Mouse (Mus musculus) neural tube, embryonic 11.5 days (tissue): ENCODE measurements around the gene Prdm16. TPM values are rescaled to one million over a fixed set of nuclear protein-coding genes. Genes with fewer than 3 reads are reported as not detected.

Source experiments
- ATAC-seq: fragments of 200-750 bp; cut with Nextera tagmentation; 2 replicates; pipeline ENCODE4 v1.8.0; 2017; ENCODE audit warnings: moderate number of reproducible peaks, mild to moderate bottlenecking, moderate TSS enrichment, moderate library complexity; ENCODE audit not compliant: insufficient read depth, low FRiP score, low TSS enrichment
- DNase-seq: peaks from one replicate; pipeline ENCODE4 v3.0.0-alpha.2; 2015; ENCODE audit warnings: low spot score
- H3K27ac ChIP-seq: fragments of 300-500 bp; sonication (generic); 2 replicates; pipeline ENCODE4 v1.5.1; 2014; ENCODE audit warnings: low read depth, mild to moderate bottlenecking, low read length
- H3K27me3 ChIP-seq: fragments of 300-500 bp; sonication (generic); 2 replicates; pipeline ENCODE4 v1.6.1; 2014; ENCODE audit warnings: mild to moderate bottlenecking, low read length, mixed read lengths; ENCODE audit not compliant: control insufficient read depth, insufficient read depth
- H3K36me3 ChIP-seq: fragments of 300-500 bp; sonication (generic); 2 replicates; pipeline ENCODE4 v1.6.1; 2014; ENCODE audit warnings: mild to moderate bottlenecking, low read length, moderate library complexity, mixed read lengths; ENCODE audit not compliant: control insufficient read depth, insufficient read depth
- H3K4me1 ChIP-seq: fragments of 300-500 bp; sonication (generic); 2 replicates; pipeline ENCODE4 v1.6.1; 2014; ENCODE audit warnings: low read length, mixed read lengths; ENCODE audit not compliant: control insufficient read depth, insufficient read depth
- H3K4me2 ChIP-seq: fragments of 300-500 bp; sonication (generic); 2 replicates; pipeline ENCODE4 v1.6.1; 2014; ENCODE audit warnings: low read depth, mild to moderate bottlenecking, moderate library complexity
- H3K4me3 ChIP-seq: fragments of 300-500 bp; sonication (generic); 2 replicates; pipeline ENCODE4 v1.5.1; 2014; ENCODE audit warnings: low read depth, low read length
- H3K9ac ChIP-seq: fragments of 300-500 bp; sonication (generic); 2 replicates; pipeline ENCODE4 v1.6.1; 2014; ENCODE audit warnings: mild to moderate bottlenecking, low read length
- H3K9me3 ChIP-seq: fragments of 300-500 bp; sonication (generic); 2 replicates; pipeline ENCODE4 v1.6.1; 2016; ENCODE audit warnings: low read length; ENCODE audit not compliant: control insufficient read depth
- WGBS: fragments of 180-500 bp; shearing (Covaris S2); extraction: QIAGEN DNeasy Blood & Tissue Kit; methylation state at CpG from one replicate; pipeline ENCODE4 v1.1.7; 2014; 5-methylcytosine and 5-hydroxymethylcytosine counted together
- polyA plus RNA-seq: library from polyadenylated mRNA; unstranded; fragments of >200 nt; fragmentation: Nextera tagmentation; extraction: Ambion mirVana; gene quantifications from 2 replicates; pipeline ENCODE4 v1.2.1, GENCODE M21; 2014

The Prdm16 gene
- polyA plus RNA-seq, 1 experiment from 2014 or later, result 10.9 TPM

GRCm38 (mm10) chr4:154402948-154403347 lies 233.7 kb downstream of the Prdm16 start:
- Histone ChIP-seq H3K27ac (no peak overlapping the region), H3K9me3 (no peaks in the 10 kb centered on the region), H3K4me1 (peaks cover 11% of the 10 kb centered on the region), H3K27me3 (no peaks in the 10 kb centered on the region), H3K36me3 (no peaks in the 10 kb centered on the region), H3K4me2 (no peak overlapping the region), H3K9ac (no peak overlapping the region), H3K4me3 (no peak overlapping the region)
- ATAC-seq (no peak), DNase-seq (no peak)
- 36% methylated on average over 4 of the region's 4 CpGs for WGBS

DNA sequence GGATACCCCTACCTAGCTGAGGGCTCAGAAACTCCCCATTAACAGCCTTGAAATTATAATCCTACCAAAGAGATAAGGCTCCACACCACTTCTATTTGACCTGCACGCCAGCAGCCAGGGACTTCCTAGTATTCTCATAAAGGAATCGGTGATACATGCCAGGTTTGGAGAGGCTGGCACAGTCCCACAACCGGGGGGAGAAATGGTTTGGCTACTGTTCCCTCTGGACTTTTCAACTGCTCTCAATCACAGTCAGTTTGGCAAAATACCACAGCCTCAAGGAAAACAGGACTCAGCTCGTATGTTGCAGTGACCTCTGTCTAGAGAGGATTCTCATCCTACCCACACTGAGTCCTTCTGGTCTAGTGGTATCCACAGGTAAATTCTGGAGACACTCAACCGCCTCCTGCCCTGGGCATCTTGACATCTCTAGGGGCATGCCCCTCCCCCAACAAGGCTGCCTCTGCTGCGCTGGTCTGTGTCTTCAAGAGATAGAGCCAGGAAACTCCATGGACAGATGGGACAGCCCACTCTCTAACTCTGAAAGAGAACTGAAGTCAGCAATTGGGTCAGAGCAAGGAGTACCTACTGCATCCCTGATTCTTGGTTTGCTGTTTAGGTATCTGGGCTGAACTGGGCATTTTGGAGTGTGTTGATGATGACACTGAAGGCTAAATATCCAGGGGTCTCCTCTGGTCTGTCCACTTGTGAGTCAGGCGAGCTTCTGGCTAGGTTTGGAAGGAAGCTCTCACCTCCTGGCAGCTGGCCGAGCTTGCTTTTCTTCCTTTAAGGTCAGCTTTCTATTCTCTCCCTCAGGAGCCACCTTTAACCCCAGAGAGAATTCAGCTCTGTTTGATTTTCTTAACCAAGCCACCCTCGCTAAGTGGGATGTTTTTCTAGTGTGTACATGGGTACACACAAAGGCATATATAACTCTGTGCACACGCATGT lies 234.4 kb downstream of the Prdm16 start:
- no peak overlapping the region for H3K9ac ChIP-seq
- H3K27ac ChIP-seq, result no peak overlapping the region
- H3K36me3 ChIP-seq, result no peaks in the 10 kb centered on the region
- H3K4me3 ChIP-seq, result no peak overlapping the region
- ATAC-seq, result no peak
- no peaks in the 10 kb centered on the region for H3K9me3 ChIP-seq
- DNase-seq, result no peak
- no peaks in the 10 kb centered on the region for H3K27me3 ChIP-seq
- 66% methylated on average over 10 of the region's 10 CpGs for WGBS
- H3K4me2 ChIP-seq, result no peak overlapping the region
- H3K4me1 ChIP-seq, result peaks cover 11% of the 10 kb centered on the region

- ATAC-seq (no peak), DNase-seq (no peak)
- 58% methylated on average over 5 of the region's 5 CpGs for WGBS
- Histone ChIP-seq H3K4me1 (peaks cover 11% of the 10 kb centered on the region), H3K27me3 (no peaks in the 10 kb centered on the region), H3K36me3 (no peaks in the 10 kb centered on the region), H3K4me2 (no peak overlapping the region), H3K9me3 (no peaks in the 10 kb centered on the region), H3K27ac (no peak overlapping the region), H3K9ac (no peak overlapping the region), H3K4me3 (no peak overlapping the region)
Observed at GRCm38 (mm10) chr4:154401379-154401778, 235.3 kb downstream of the Prdm16 start.

DNA sequence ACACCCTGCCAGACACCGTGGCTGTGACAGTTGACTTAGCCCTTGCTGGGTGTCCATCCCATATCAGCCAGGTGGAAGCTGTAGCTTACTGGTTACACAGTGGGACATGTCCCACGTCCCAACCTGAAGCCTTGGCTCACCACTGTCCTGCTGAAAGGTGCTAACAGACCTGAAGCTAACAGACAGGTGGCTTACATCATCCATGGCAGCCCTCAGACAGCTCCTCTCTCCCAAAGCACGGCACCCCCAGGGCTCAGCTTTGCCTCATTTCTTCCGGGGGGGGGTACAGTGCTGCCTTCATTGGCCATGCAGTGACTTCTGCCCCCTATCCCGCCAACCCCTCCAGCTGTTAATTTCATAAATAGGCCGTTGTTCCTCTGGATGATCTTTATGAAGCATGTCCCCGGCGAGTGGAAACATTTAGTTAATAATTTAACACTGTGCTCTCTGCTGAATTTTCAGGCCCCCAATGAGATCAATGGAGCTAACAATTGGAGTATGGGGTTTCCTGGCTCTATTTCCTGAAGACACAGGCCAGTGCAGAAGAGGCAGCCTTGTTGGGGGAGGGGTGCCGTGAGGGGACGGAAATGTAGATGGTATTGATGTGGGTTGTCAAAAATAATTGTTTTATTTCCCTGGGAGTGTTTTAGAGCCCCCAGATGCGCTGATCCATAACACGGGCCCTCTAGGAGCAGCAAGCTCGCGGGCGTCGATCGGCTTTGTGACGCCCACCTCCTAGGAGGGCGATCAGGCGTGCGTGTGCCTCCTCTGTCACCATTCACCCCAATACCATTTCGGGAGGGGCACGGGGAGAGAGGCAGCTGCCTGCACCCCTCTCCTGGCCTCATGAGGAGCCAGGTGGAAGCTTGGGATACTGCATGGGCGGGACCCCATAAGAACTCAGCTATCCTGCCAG lies 236.2 kb downstream of the Prdm16 start:
- H3K27me3 ChIP-seq, result no peaks in the 10 kb centered on the region
- H3K4me1 ChIP-seq, result peaks cover 11% of the 10 kb centered on the region
- H3K9ac ChIP-seq, result no peak overlapping the region; the same call in 1 of the 2 replicates
- H3K27ac ChIP-seq, result no peak overlapping the region
- H3K36me3 ChIP-seq, result no peaks in the 10 kb centered on the region
- H3K9me3 ChIP-seq, result no peaks in the 10 kb centered on the region
- WGBS, result 70% methylated on average over 24 of the region's 24 CpGs
- DNase-seq (no peak), ATAC-seq (no peak)
- no peak overlapping the region for H3K4me3 ChIP-seq
- no peak overlapping the region for H3K4me2 ChIP-seq

DNA sequence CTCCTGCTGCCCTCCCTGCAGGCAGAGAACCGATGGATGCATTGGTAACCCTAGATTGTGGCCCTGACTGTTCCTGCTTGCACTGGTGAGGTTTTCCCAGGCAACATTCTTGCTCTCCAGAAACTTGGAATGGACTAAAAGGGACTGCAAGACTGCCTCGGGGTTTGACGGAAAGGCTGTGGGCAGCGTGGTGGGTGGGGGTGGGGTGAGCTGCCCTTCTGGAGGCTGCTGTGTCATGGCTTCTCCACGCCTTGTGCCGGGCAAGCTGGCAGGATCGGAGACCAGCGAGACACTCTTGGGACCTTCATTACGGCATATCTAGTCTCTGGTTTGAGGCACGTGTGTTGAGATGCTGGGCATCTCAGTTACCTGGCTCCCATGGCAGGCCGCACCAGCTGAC lies 237.0 kb downstream of the Prdm16 start:
- no peak overlapping the region for H3K4me2 ChIP-seq
- peaks cover 11% of the 10 kb centered on the region for H3K4me1 ChIP-seq
- no peak overlapping the region for H3K4me3 ChIP-seq
- ATAC-seq, result no peak
- no peak for DNase-seq
- no peak overlapping the region for H3K27ac ChIP-seq
- H3K27me3 ChIP-seq, result no peaks in the 10 kb centered on the region
- no peaks in the 10 kb centered on the region for H3K9me3 ChIP-seq
- WGBS, result 82% methylated on average over 11 of the region's 11 CpGs
- H3K36me3 ChIP-seq, result no peaks in the 10 kb centered on the region
- H3K9ac ChIP-seq, result no peak overlapping the region

- WGBS, result 85% methylated on average over 14 of the region's 14 CpGs
- ATAC-seq (no peak), DNase-seq (no peak)
- no peak overlapping the region for H3K4me3 ChIP-seq
- no peak overlapping the region for H3K9ac ChIP-seq
- H3K27me3 ChIP-seq, result no peaks in the 10 kb centered on the region
- no peaks in the 10 kb centered on the region for H3K9me3 ChIP-seq
- peaks cover 16% of the 10 kb centered on the region for H3K4me1 ChIP-seq
- H3K4me2 ChIP-seq, result no peak overlapping the region
- H3K36me3 ChIP-seq, result no peaks in the 10 kb centered on the region
- no peak overlapping the region for H3K27ac ChIP-seq
Observed at GRCm38 (mm10) chr4:154396652-154397301, 239.9 kb downstream of the Prdm16 start.

- peaks cover 31% of the 10 kb centered on the region for H3K4me1 ChIP-seq
- no peak overlapping the region for H3K4me2 ChIP-seq
- no peak for ATAC-seq
- H3K9me3 ChIP-seq, result no peaks in the 10 kb centered on the region
- no peak overlapping the region for H3K9ac ChIP-seq
- no peaks in the 10 kb centered on the region for H3K27me3 ChIP-seq
- 56% methylated on average over 7 of the region's 7 CpGs for WGBS
- no peak for DNase-seq
- H3K27ac ChIP-seq, result no peak overlapping the region
- no peaks in the 10 kb centered on the region for H3K36me3 ChIP-seq
- H3K4me3 ChIP-seq, result no peak overlapping the region
Observed at GRCm38 (mm10) chr4:154394123-154394722, 242.4 kb downstream of the Prdm16 start.
